Mouse (Mus musculus) heart, postnatal 14 days (tissue): ENCODE results near the gene Ccdc115. TPM values are rescaled to one million over a fixed set of nuclear protein-coding genes. Genes with fewer than 3 reads are reported as not detected.
A peak's percentile ranks its signal among the peaks of the same experiment; 100 is the strongest.
"Not testable (repeated sequence)": the region's sequence is repeated elsewhere in the genome, so short reads cannot be mapped to it uniquely, and the experiment has no call there.

ENCODE experiments used
- DNase-seq, 2 experiments: peaks; one replicate each; pipeline ENCODE4 v3.0.0; 2021 to 2022
- intact Hi-C: fragments of 180-260 bp; cut with DNase I; formaldehyde crosslinking; loops from one replicate; pipeline ENCODE4 v1.15.1; 2025
- total RNA-seq, 2 experiments: library from RNA; stranded (reverse); gene quantifications; 2 replicates each; pipeline ENCODE4 v1.2.3; 2021

Ccdc115 gene
- total RNA-seq, 2 experiments from 2014 or later: 14.1 to 15.0 TPM

DNA sequence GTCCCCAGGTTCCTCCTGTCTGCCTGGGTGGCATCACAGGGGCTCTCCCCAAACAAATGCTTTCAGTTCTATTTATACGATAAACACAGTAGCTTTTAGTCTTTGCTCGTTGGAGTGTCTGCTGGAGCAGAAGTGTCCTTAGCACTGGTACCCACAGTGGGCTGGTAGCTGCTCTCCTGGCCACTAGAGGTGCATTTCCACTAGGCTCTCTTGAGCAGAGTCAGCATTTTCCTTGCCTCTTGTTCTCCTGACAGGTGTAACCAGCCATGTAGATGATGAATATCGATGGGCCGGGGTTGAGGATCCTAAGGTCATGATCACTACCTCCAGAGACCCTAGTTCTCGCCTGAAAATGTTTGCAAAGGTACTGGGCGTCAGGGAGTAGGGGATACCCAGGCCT lies 3.7 kb upstream of the Ccdc115 start:
- no peak for DNase-seq
- intact Hi-C loops: loop anchor here (5.0 kb wide), 1 partner anchor 159 kb away; no protein-coding TSS in a partner anchor

DNA sequence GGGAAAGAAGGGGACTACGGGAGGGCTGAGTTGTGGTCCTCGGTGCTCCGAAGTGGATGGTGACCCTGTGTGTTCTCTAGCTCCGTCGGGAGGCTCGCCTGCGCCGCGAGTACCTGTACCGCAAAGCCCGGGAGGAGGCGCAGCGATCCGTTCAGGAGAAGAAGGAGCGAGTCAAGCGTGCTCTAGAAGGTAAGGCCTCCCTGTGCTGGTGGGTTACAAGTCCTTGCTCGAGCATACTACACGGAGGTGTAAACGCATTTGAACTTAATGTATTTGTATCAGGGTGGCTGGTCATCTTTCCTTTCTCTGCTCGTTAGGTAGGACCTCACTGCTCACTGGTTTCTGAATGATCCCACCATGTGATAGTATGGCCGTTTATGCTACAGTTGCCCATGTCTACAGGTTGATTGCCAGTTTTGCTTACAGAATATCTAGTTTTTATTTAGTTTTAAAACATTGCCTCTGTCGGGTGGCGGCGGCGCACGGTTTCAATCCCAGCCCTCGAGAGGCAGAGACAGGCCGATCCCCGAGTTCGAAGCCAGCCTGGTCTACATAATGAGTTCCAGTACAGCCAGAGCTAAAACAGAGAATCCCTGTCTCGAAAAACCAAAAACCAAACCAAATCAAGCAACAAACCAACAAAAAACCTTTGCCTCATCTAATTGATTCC lies 624 bp upstream of the Ccdc115 start:
- DNase-seq: no peak
- intact Hi-C loops: loop anchor here (5.0 kb wide), 1 partner anchor 162 kb away; no protein-coding TSS in a partner anchor

DNA sequence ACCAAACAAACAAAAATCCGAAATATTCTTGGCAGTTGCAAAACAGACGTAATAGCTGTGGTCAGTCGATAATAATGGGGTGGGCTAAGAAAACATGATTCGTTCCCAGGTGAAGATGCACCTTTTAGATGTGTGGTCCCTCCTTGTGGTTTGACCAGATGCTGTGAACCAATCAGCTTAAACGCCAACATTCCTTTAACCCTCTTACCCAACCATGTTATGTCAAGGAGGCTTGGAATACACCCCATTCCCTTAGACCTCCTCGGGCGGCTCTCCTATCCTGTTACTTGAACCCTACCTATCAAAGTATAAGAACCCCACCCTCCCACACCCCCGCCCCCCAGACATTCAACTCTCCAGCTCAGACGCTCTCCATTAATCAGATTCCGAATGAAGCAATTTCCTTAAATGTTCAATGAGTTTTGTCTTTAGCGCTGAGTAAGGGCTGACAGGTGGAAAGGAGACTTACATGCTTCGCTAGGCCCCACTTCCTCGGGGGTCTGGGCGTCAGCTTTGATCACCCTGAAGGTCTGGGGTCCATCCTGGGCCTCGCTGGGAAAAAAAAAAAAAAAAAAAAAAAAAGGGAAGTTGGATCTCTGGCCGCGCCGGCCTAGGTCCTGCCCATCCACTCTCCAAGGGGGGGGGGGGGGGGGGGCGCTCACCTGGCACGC lies 956 bp downstream of the Ccdc115 start:
- intact Hi-C loops: no loop called here
- DNase-seq: no peak

GRCm38 (mm10) chr1:34437366-34437765 lies 2.1 kb downstream of the Ccdc115 start:
- intact Hi-C loops, DNase-seq: not testable (repeated sequence)

- intact Hi-C loops: no loop called here
- DNase-seq: no peak
These were observed 3.1 kb downstream of the Ccdc115 start for GRCm38 (mm10) chr1:34436374-34436773.

DNA sequence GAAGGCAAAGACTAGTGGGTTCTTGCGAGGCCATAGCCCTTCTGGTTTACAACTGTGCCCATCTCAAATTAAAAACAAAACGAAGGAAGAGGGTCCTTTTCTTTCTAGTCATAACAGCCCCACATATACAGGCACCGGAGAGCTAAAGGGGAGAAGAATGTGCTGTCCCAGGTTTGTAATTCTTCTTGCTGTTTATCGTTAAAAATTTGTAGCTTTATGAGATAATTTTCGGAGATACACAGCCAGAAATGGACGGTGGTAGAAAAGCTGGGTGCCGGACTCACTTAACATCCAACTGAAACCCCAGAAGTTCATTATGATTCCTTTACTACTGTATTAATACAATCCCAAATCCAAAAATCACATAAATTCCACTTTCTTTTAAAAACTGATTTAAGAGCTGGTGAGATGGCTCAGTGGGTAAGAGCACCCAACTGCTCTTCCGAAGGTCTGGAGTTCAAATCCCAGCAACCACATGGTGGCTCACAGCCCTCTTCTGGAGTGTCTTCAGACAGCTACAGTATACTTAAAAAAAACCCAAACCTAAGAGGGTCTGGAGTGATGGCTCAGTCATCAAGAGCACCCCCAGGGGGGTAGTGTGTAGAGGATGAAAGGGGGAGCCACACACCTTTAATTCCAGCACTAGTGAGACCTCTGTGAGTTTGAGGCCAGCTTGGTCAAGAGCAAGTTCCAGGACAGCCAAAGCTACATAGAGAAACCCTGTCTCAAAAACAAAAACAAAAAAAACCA lies 3.9 kb downstream of the Ccdc115 start:
- no peak for DNase-seq
- intact Hi-C loops: no loop called here

- intact Hi-C loops: no loop called here
These were observed 4.8 kb downstream of the Ccdc115 start for GRCm38 (mm10) chr1:34434660-34435160.

GRCm38 (mm10) chr1:34433891-34434521 lies 5.5 kb downstream of the Ccdc115 start:
- peak; percentile 19 to 21 for DNase-seq
- intact Hi-C loops: no loop called here

More at GRCm38 (mm10) chr1:34434660-34435160, 4.8 kb downstream of the Ccdc115 start:
- peak; percentile 85 to 88 for DNase-seq

GRCm38 (mm10) chr1:34432776-34433481 lies 6.5 kb downstream of the Ccdc115 start:
- intact Hi-C loops: no loop called here
- peak; percentile 31 to 39 for DNase-seq

DNA sequence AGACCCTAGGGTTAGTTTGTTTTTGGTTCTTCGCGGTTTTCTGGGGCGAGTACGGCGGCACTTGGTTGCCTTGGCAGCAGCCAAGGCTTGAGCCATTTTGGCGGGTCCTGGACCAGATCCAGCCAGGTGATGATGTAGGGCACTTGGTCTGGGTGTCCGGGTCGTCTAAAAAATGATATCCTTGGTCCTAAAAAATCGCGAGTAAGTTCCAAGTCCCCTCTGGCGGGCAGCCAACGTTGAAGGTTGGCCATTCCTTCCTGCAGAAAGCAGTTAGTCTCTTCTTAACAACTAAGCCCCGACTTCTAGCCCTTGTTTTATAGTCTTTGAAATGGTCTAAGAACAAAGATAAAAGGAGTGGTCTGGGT lies 7.1 kb downstream of the Ccdc115 start:
- intact Hi-C loops: no loop called here
- DNase-seq: peak; percentile 26 to 51

DNA sequence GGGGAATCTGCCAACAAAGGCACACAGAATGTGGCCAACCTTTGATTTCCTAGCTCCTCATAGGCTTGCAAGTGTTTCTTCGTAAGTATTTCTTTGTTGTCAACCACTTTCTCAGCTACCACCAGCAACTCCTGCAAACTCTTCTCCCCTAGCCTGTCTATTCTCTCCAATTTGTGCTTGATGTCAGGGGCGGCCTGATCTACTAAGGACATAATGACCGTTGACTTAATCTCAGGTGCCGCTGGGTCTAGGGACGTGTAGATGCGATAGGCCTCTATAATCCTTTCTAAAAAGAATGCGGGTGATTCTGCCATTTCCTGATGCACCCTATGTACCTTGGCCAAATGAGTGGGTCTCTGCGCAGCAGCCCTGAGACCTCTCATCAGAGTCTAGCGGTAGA lies 8.0 kb downstream of the Ccdc115 start:
- no peak for DNase-seq
- intact Hi-C loops: no loop called here

- intact Hi-C loops: no loop called here
- DNase-seq: no peak
These were observed 8.5 kb downstream of the Ccdc115 start for GRCm38 (mm10) chr1:34430981-34431380.

DNA sequence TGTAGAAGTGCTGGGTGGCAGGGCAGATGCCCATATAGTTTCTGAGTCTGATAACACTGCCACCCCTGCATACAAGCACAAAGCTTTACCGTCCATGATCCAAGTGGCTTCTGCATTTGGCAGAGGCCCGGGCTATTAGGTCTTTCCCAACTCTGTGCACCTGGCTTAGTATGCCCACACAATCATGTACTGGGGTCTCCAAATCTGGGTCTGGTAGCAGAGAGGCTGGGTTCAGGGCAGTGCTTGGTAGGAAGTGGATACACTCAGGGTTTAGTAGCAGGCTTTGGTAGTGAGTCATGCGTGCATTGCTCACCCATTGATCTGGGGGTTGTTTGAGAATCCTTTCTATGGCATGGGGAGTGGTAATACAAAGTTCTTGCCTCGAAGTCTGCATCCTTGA lies 10.2 kb downstream of the Ccdc115 start:
- intact Hi-C loops: no loop called here
- DNase-seq: no peak

DNA sequence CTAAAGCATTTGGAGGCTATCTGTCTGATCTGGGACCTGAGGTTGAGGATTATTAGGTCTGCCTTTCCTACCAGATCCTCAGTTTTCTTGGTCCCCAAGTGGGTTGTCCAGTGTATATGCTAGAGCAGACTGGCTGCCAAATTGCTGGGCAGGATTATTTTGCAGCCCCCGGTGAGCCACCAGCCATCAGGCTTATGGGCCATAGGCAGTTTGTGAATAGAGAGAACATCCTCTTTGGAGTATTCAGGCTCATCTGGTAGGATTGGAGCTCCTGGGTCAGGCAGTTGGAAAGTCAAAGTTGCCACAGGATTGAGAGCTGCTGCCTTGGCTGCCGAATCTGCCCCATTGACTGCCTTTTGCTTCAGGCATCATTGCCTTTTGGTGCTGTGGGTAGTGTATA lies 11.0 kb downstream of the Ccdc115 start:
- no peak for DNase-seq
- intact Hi-C loops: no loop called here

GRCm38 (mm10) chr1:34399182-34399953 lies 40.1 kb downstream of the Ccdc115 start:
- DNase-seq: no peak
- intact Hi-C loops: no loop called here

GRCm38 (mm10) chr1:34396321-34396720 lies 43.2 kb downstream of the Ccdc115 start:
- DNase-seq: no peak
- intact Hi-C loops: no loop called here

- intact Hi-C loops: no loop called here
- DNase-seq: peak; percentile 28 to 29
These were observed 50.1 kb downstream of the Ccdc115 start for GRCm38 (mm10) chr1:34389234-34389891.

GRCm38 (mm10) chr1:34388849-34389233 lies 50.6 kb downstream of the Ccdc115 start:
- intact Hi-C loops: no loop called here
- DNase-seq: peak in 1 of 2 experiments; percentile 12
